In the genomic region with DNA sequence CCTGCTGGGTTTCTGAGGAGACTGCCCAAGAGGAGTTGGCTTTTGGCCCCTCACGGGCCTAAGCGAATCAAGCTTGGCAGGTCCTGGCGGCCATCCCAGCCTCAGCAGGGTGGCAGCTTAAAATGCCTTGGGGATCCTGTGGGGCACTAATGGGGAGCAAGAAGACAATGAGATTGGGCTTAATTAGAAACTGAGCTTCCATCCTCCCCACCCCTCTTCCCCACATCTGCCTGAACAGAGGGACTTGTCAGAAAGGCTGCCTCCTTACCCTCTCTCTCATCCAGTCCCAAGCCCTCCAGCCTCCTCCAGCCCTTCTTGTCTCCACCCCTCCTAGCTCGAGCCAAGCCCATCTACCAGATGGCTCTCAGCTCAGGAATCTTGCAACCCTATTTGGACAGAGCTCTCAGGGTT, we compare ENCODE assay signal across 11 mouse cellular contexts. TPM values are rescaled to one million over a fixed set of nuclear protein-coding genes. Genes with fewer than 3 reads are reported as not detected.
DNase-seq lines count a peak whose midpoint lies in the region; ATAC-seq and TF ChIP-seq lines count a peak whose summit lies in the region.
"Had no signal": no experiment of that assay in that cellular context is flagged by ENCODE, and none has a peak within 500 bp of the region (broad histone marks: within the 10 kb centered on the region; RNA-seq: fewer than 3 reads in every experiment).

No protein-coding gene starts in this region.

- TF ChIP-seq EP300 in liver, postnatal 0 days (IDR thresholded peaks at IDR 0.05; ENCODE audit: low read depth): no peak

- no peak for DNase-seq in midbrain, embryonic 10.5 days (ENCODE audit: low spot score)
- peak; percentile 74 for DNase-seq in cerebellum, adult 8-10 months
- DNase-seq in retina, embryonic 14.5 days (ENCODE audit: low spot score): peak; percentile 52
- DNase-seq in liver, postnatal 0 days: no peak
- no peak for DNase-seq in lung, postnatal 10 days
- DNase-seq in adrenal gland, postnatal 14 days: no peak
- DNase-seq: right cerebral cortex, postnatal 25 days had no signal

- H3K9me3 ChIP-seq in midbrain, embryonic 12.5 days: no peaks in the 10 kb centered on the region
- no peaks in the 10 kb centered on the region for H3K9me3 ChIP-seq in midbrain, embryonic 10.5 days (replicated peaks)
- no peaks in the 10 kb centered on the region for H3K9me3 ChIP-seq in hindbrain, embryonic 12.5 days (replicated peaks)
- no peaks in the 10 kb centered on the region for H3K9me3 ChIP-seq in liver, postnatal 0 days (ENCODE audit: low read length)
- H3K9me3 ChIP-seq: limb, embryonic 13.5 days had no signal

- peaks cover 77% of the 10 kb centered on the region for H3K27me3 ChIP-seq in midbrain, embryonic 12.5 days
- peaks cover 98% of the 10 kb centered on the region for H3K27me3 ChIP-seq in midbrain, embryonic 10.5 days (ENCODE audit: low read depth, poor library complexity, severe bottlenecking)
- peaks cover 80% of the 10 kb centered on the region for H3K27me3 ChIP-seq in hindbrain, embryonic 12.5 days
- peaks cover 75% of the 10 kb centered on the region for H3K27me3 ChIP-seq in liver, postnatal 0 days (ENCODE audit: insufficient read depth, low read length)

- H3K36me3 ChIP-seq in midbrain, embryonic 12.5 days: no peaks in the 10 kb centered on the region
- no peaks in the 10 kb centered on the region for H3K36me3 ChIP-seq in midbrain, embryonic 10.5 days
- H3K36me3 ChIP-seq in hindbrain, embryonic 12.5 days: no peaks in the 10 kb centered on the region
- no peaks in the 10 kb centered on the region for H3K36me3 ChIP-seq in liver, postnatal 0 days (replicated peaks; ENCODE audit: insufficient read depth, low read length)
- H3K36me3 ChIP-seq: limb, embryonic 13.5 days had no signal

- H3K4me3 ChIP-seq in midbrain, embryonic 12.5 days: peak overlapping the region; percentile 15; the same call in 1 of the 2 replicates
- no peak overlapping the region for H3K4me3 ChIP-seq in midbrain, embryonic 10.5 days
- H3K4me3 ChIP-seq in hindbrain, embryonic 12.5 days: peak overlapping the region; percentile 20
- H3K4me3 ChIP-seq in liver, postnatal 0 days (ENCODE audit: low read depth, low read length): no peak overlapping the region
- H3K4me3 ChIP-seq: limb, embryonic 13.5 days had no signal

- H3K27ac ChIP-seq in midbrain, embryonic 12.5 days (replicated peaks): no peak overlapping the region
- no peak overlapping the region for H3K27ac ChIP-seq in midbrain, embryonic 10.5 days (replicated peaks)
- H3K27ac ChIP-seq in hindbrain, embryonic 12.5 days: peak overlapping the region; percentile 0; the same call in 1 of the 2 replicates
- no peak overlapping the region for H3K27ac ChIP-seq in liver, postnatal 0 days (ENCODE audit: low read depth)
- H3K27ac ChIP-seq: limb, embryonic 13.5 days had no signal

- no peak overlapping the region; the same call in 1 of the 2 replicates for H3K9ac ChIP-seq in midbrain, embryonic 12.5 days (replicated peaks)
- H3K9ac ChIP-seq in hindbrain, embryonic 12.5 days: no peak overlapping the region
- no peak overlapping the region for H3K9ac ChIP-seq in liver, postnatal 0 days (replicated peaks)
- H3K9ac ChIP-seq: limb, embryonic 13.5 days had no signal

- ATAC-seq in midbrain, embryonic 12.5 days (ENCODE audit: low FRiP score, low read depth): no peak
- ATAC-seq in hindbrain, embryonic 12.5 days (ENCODE audit: low FRiP score): no peak
- ATAC-seq in liver, postnatal 0 days: no peak
- ATAC-seq: CD4-positive, CD25-positive, alpha-beta regulatory T cell, adult 4 months had no signal

- H3K4me2 ChIP-seq in midbrain, embryonic 12.5 days (replicated peaks): peak overlapping the region; percentile 98
- peak overlapping the region; percentile 94 for H3K4me2 ChIP-seq in hindbrain, embryonic 12.5 days (replicated peaks)
- H3K4me2 ChIP-seq in liver, postnatal 0 days (ENCODE audit: low read depth, low read length): no peak overlapping the region
- H3K4me2 ChIP-seq: limb, embryonic 13.5 days had no signal

- TF ChIP-seq CTCF in liver, postnatal 0 days (IDR thresholded peaks at IDR 0.05; ENCODE audit: low read depth): no peak

- WGBS in midbrain, embryonic 12.5 days: 2% methylated on average over 4 of the region's 4 CpGs
- WGBS in midbrain, embryonic 10.5 days: 5% methylated on average over 4 of the region's 4 CpGs
- WGBS in hindbrain, embryonic 12.5 days: 0% methylated on average over 4 of the region's 4 CpGs
- 0% methylated on average over 4 of the region's 4 CpGs for WGBS in liver, postnatal 0 days (ENCODE audit: insufficient replicate concordance)

- H3K4me1 ChIP-seq in midbrain, embryonic 12.5 days: peaks cover 61% of the 10 kb centered on the region
- H3K4me1 ChIP-seq in midbrain, embryonic 10.5 days: peaks cover 52% of the 10 kb centered on the region
- H3K4me1 ChIP-seq in hindbrain, embryonic 12.5 days: peaks cover 62% of the 10 kb centered on the region
- peaks cover 10% of the 10 kb centered on the region for H3K4me1 ChIP-seq in liver, postnatal 0 days (ENCODE audit: insufficient read depth)

RNA-seq across cellular contexts. Expression of a gene that starts 3.5 kb away (rescaled TPM):
- 39.5 and 40.3 TPM in 2 replicates for polyA plus RNA-seq in midbrain, embryonic 12.5 days (2016; fragmentation: Nextera tagmentation; extraction: Ambion mirVana)
- polyA plus RNA-seq in midbrain, embryonic 10.5 days (2016; fragmentation: Nextera tagmentation; extraction: Ambion mirVana): 3.5 and 7.1 TPM in 2 replicates
- polyA plus RNA-seq in hindbrain, embryonic 12.5 days (2016; fragmentation: Nextera tagmentation; extraction: Ambion mirVana): 47.3 and 48.7 TPM in 2 replicates
- not detected in 2 replicates for polyA plus RNA-seq in liver, postnatal 0 days (2015; fragmentation: Nextera tagmentation; extraction: Ambion mirVana)
- total RNA-seq in adrenal gland, postnatal 14 days (2021): 3.5 and 3.8 TPM in 2 replicates
- polyA plus RNA-seq: CD4-positive, CD25-positive, alpha-beta regulatory T cell, adult 4 months had no signal

RNA-seq across cellular contexts. Expression of a gene that starts 40.2 kb away (rescaled TPM):
- 12.0 and 14.4 TPM in 2 replicates for polyA plus RNA-seq in midbrain, embryonic 12.5 days (2016; fragmentation: Nextera tagmentation; extraction: Ambion mirVana)
- polyA plus RNA-seq in midbrain, embryonic 10.5 days (2016; fragmentation: Nextera tagmentation; extraction: Ambion mirVana): 9.0 and 16.5 TPM in 2 replicates
- polyA plus RNA-seq in hindbrain, embryonic 12.5 days (2016; fragmentation: Nextera tagmentation; extraction: Ambion mirVana): 5.0 and 7.1 TPM in 2 replicates
- 48.9 and 53.4 TPM in 2 replicates for polyA plus RNA-seq in liver, postnatal 0 days (2015; fragmentation: Nextera tagmentation; extraction: Ambion mirVana)
- total RNA-seq in adrenal gland, postnatal 14 days (2021): 3.7 and 21.3 TPM in 2 replicates

RNA-seq across cellular contexts. Expression of a gene that starts 48.4 kb away (rescaled TPM):
- 30.8 and 31.0 TPM in 2 replicates for polyA plus RNA-seq in midbrain, embryonic 12.5 days (2016; fragmentation: Nextera tagmentation; extraction: Ambion mirVana)
- 15.8 and 19.0 TPM in 2 replicates for polyA plus RNA-seq in midbrain, embryonic 10.5 days (2016; fragmentation: Nextera tagmentation; extraction: Ambion mirVana)
- polyA plus RNA-seq in hindbrain, embryonic 12.5 days (2016; fragmentation: Nextera tagmentation; extraction: Ambion mirVana): 30.6 and 30.7 TPM in 2 replicates
- 5.0 and 5.1 TPM in 2 replicates for polyA plus RNA-seq in liver, postnatal 0 days (2015; fragmentation: Nextera tagmentation; extraction: Ambion mirVana)
- 52.2 and 60.9 TPM in 2 replicates for total RNA-seq in adrenal gland, postnatal 14 days (2021)

Comparison
In these comparisons a context has a peak if more than half of its experiments do, and no peak if none do; other contexts are left out.
1. H3K4me3 ChIP-seq: peak in midbrain, embryonic 12.5 days (single experiment) and hindbrain, embryonic 12.5 days (single experiment); none in midbrain, embryonic 10.5 days (single experiment) and liver, postnatal 0 days (single experiment).
2. DNase-seq: peak in cerebellum, adult 8-10 months (single experiment) and retina, embryonic 14.5 days (single experiment); none in midbrain, embryonic 10.5 days (single experiment), liver, postnatal 0 days (single experiment), lung, postnatal 10 days (single experiment) and adrenal gland, postnatal 14 days (single experiment).